Comparison of ENCODE assay signal across 23 mouse cellular contexts in the genomic region with DNA sequence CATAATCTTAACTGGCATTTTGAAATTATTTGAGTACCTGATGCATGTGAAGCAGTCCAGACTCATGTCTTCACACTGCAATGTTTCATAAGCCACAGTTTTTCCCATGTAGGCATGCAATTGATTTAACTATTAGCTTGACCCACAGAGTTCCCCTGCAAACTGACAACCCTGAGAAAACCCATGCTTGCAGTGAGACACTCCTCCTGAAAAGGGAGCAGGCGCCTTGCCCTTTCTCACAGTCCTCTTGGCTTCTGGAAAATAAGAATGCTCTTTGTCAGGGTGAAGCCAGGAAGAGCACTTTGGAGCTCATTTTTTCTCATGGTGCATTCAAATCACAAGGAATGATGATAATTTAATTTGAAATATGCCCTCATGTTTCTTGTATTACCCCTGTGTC. TPM values are rescaled to one million over a fixed set of nuclear protein-coding genes. Genes with fewer than 3 reads are reported as not detected.
A peak's percentile ranks its signal among the peaks of the same experiment; 100 is the strongest.
DNase-seq lines count a peak whose midpoint lies in the region; ATAC-seq and TF ChIP-seq lines count a peak whose summit lies in the region.
"Had no signal": no experiment of that assay in that cellular context is flagged by ENCODE, and none has a peak within 500 bp of the region (broad histone marks: within the 10 kb centered on the region; RNA-seq: fewer than 3 reads in every experiment).

No protein-coding gene starts in this region.

- no peak for DNase-seq in heart, adult 9 months (ENCODE audit: low spot score in 2 of 2)
- peak; percentile 1 for DNase-seq in hindbrain, postnatal 0 days (ENCODE audit: low spot score)
- DNase-seq in hindbrain, embryonic 11.5 days (ENCODE audit: low spot score), result no peak
- peak; percentile 1 for DNase-seq in retina, postnatal 1 day
- no peak for DNase-seq in retina, embryonic 14.5 days (ENCODE audit: low spot score)
- no peak for DNase-seq in layer of hippocampus, adult 11-12 months (ENCODE audit: low spot score)
- DNase-seq: adrenal gland, adult 2 months; adrenal gland, postnatal 25 days; cerebellum, adult 2 months; cerebellum, postnatal 10 days; gastrocnemius, adult 2 months; gastrocnemius, postnatal 25 days; heart, postnatal 4 days; kidney, adult 2 months had no signal

- 0 out of 2 replicates have a peak, but pooled peaks cover 7% of the 10 kb centered on the region for H3K27me3 ChIP-seq in heart, embryonic 13.5 days (replicated peaks)
- no peaks in the 10 kb centered on the region for H3K27me3 ChIP-seq in hindbrain, postnatal 0 days (ENCODE audit: insufficient read depth, low read length)
- H3K27me3 ChIP-seq in hindbrain, embryonic 11.5 days (ENCODE audit: control insufficient read depth, insufficient read depth, low read length), result no peaks in the 10 kb centered on the region
- H3K27me3 ChIP-seq: CH12.LX; heart, embryonic 12.5 days; hindbrain, embryonic 13.5 days; Patski had no signal

- H3K9me3 ChIP-seq in heart, embryonic 13.5 days, result no peaks in the 10 kb centered on the region
- H3K9me3 ChIP-seq in hindbrain, postnatal 0 days (ENCODE audit: low read length), result no peaks in the 10 kb centered on the region
- H3K9me3 ChIP-seq in hindbrain, embryonic 11.5 days (ENCODE audit: control insufficient read depth, low read length), result no peaks in the 10 kb centered on the region
- H3K9me3 ChIP-seq: embryonic facial prominence, embryonic 10.5 days; forebrain, embryonic 10.5 days; heart, embryonic 12.5 days; hindbrain, embryonic 13.5 days had no signal

- H3K9ac ChIP-seq in heart, embryonic 13.5 days, result no peak overlapping the region
- no peak overlapping the region for H3K9ac ChIP-seq in hindbrain, postnatal 0 days (replicated peaks; ENCODE audit: low read length)
- H3K9ac ChIP-seq in hindbrain, embryonic 11.5 days (ENCODE audit: low read depth, low read length), result no peak overlapping the region
- H3K9ac ChIP-seq: heart, embryonic 12.5 days; hindbrain, embryonic 13.5 days had no signal

- 53% methylated on average over 1 of the region's 1 CpGs for WGBS in heart, embryonic 13.5 days
- WGBS in hindbrain, postnatal 0 days, result 75% methylated on average over 1 of the region's 1 CpGs
- WGBS in hindbrain, embryonic 11.5 days, result 70% methylated on average over 1 of the region's 1 CpGs

- no peaks in the 10 kb centered on the region for H3K36me3 ChIP-seq in heart, embryonic 13.5 days
- H3K36me3 ChIP-seq in hindbrain, postnatal 0 days (ENCODE audit: insufficient read depth, low read length), result no peaks in the 10 kb centered on the region
- no peaks in the 10 kb centered on the region for H3K36me3 ChIP-seq in hindbrain, embryonic 11.5 days (ENCODE audit: control insufficient read depth, insufficient read depth, low read length)
- H3K36me3 ChIP-seq: embryonic facial prominence, embryonic 10.5 days; forebrain, embryonic 10.5 days; heart, embryonic 12.5 days; hindbrain, embryonic 13.5 days had no signal

- H3K27ac ChIP-seq in heart, embryonic 13.5 days (replicated peaks), result peak overlapping the region; percentile 54
- H3K27ac ChIP-seq in hindbrain, postnatal 0 days, result no peak overlapping the region
- H3K27ac ChIP-seq in hindbrain, embryonic 11.5 days (ENCODE audit: low read depth, low read length), result no peak overlapping the region
- H3K27ac ChIP-seq: embryonic facial prominence, embryonic 10.5 days; forebrain, embryonic 10.5 days; gastrocnemius, adult 2 months; hindbrain, embryonic 13.5 days had no signal

- ATAC-seq in heart, embryonic 13.5 days (ENCODE audit: extremely low read depth, insufficient number of reproducible peaks, low FRiP score, low TSS enrichment), result no peak
- no peak for ATAC-seq in hindbrain, postnatal 0 days
- ATAC-seq in hindbrain, embryonic 11.5 days (ENCODE audit: low FRiP score), result no peak
- ATAC-seq: activated CD4-positive, CD25-positive, alpha-beta regulatory T cell, adult 4 months; forebrain, embryonic 14.5 days; Patski had no signal

- no peak overlapping the region for H3K4me2 ChIP-seq in heart, embryonic 13.5 days
- H3K4me2 ChIP-seq in hindbrain, postnatal 0 days (ENCODE audit: low read depth, low read length), result no peak overlapping the region
- no peak overlapping the region for H3K4me2 ChIP-seq in hindbrain, embryonic 11.5 days (replicated peaks; ENCODE audit: low read depth, low read length)
- H3K4me2 ChIP-seq: heart, embryonic 12.5 days; hindbrain, embryonic 13.5 days had no signal

- H3K4me1 ChIP-seq in heart, embryonic 13.5 days, result peaks cover 43% of the 10 kb centered on the region
- 0 out of 2 replicates have a peak, but pooled peaks cover 6% of the 10 kb centered on the region for H3K4me1 ChIP-seq in hindbrain, postnatal 0 days (ENCODE audit: insufficient read depth, low read length)
- no peaks in the 10 kb centered on the region for H3K4me1 ChIP-seq in hindbrain, embryonic 11.5 days (replicated peaks; ENCODE audit: control insufficient read depth, insufficient read depth, low read length)
- H3K4me1 ChIP-seq: forebrain, embryonic 10.5 days had no signal

- no peak overlapping the region for H3K4me3 ChIP-seq in heart, embryonic 13.5 days
- no peak overlapping the region for H3K4me3 ChIP-seq in hindbrain, postnatal 0 days (ENCODE audit: low read length)
- H3K4me3 ChIP-seq in hindbrain, embryonic 11.5 days (ENCODE audit: low read depth, low read length), result no peak overlapping the region
- H3K4me3 ChIP-seq: embryonic facial prominence, embryonic 10.5 days; forebrain, embryonic 10.5 days; gastrocnemius, adult 2 months; heart, embryonic 12.5 days; hindbrain, embryonic 13.5 days had no signal

- TF ChIP-seq CTCF in hindbrain, postnatal 0 days (IDR thresholded peaks at IDR 0.05; ENCODE audit: low read depth), result no peak

RNA-seq across cellular contexts. Expression of a gene that starts 56.2 kb away (rescaled TPM):
- 49.4 and 50.2 TPM in 2 replicates for polyA plus RNA-seq in heart, embryonic 13.5 days (2015; fragmentation: Nextera tagmentation; extraction: Ambion mirVana)
- total RNA-seq in hindbrain, postnatal 0 days (2014; rRNA removed), result 20.5 and 33.3 TPM in 2 replicates
- polyA plus RNA-seq in hindbrain, postnatal 0 days (2015; fragmentation: Nextera tagmentation; extraction: Ambion mirVana), result 80.1 and 80.7 TPM in 2 replicates
- polyA plus RNA-seq in hindbrain, embryonic 11.5 days (2014; fragmentation: Nextera tagmentation; extraction: Ambion mirVana), result 61.7 and 70.4 TPM in 2 replicates

Comparison
In these comparisons a context has a peak if more than half of its experiments do, and no peak if none do; other contexts are left out.
1. DNase-seq: peak in hindbrain, postnatal 0 days (single experiment) and retina, postnatal 1 day (single experiment); none in heart, adult 9 months (0 of 2), hindbrain, embryonic 11.5 days (single experiment), retina, embryonic 14.5 days (single experiment) and layer of hippocampus, adult 11-12 months (single experiment).